Mouse (Mus musculus) ovary, adult 18-20 months (tissue): ENCODE data around the gene Slc22a15.

Experiments
- DNase-seq: peaks from one replicate; pipeline ENCODE4 v3.0.0; 2022; ENCODE audit warnings: low spot score, mixed read lengths

The Slc22a15 gene

DNA sequence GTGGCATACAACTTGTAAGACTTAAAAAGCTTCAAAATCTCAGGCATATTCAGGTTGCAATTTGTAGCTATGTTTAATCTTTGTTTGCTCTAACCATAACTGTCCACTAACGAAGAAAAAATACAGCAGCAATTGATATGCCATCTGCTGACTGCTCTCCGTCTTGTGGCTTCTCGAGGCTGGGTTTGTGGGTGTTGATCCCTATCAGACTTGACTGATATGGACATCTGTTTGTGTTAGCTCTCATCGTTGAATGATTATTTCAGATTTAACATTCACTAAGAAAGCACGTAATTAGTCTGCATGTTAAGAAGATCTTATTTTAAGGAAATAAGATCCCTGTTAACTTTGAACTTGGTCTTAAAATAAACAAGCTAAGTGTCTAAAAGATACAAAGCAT lies 7.7 kb downstream of the Slc22a15 start:
- DNase-seq: no peak

DNA sequence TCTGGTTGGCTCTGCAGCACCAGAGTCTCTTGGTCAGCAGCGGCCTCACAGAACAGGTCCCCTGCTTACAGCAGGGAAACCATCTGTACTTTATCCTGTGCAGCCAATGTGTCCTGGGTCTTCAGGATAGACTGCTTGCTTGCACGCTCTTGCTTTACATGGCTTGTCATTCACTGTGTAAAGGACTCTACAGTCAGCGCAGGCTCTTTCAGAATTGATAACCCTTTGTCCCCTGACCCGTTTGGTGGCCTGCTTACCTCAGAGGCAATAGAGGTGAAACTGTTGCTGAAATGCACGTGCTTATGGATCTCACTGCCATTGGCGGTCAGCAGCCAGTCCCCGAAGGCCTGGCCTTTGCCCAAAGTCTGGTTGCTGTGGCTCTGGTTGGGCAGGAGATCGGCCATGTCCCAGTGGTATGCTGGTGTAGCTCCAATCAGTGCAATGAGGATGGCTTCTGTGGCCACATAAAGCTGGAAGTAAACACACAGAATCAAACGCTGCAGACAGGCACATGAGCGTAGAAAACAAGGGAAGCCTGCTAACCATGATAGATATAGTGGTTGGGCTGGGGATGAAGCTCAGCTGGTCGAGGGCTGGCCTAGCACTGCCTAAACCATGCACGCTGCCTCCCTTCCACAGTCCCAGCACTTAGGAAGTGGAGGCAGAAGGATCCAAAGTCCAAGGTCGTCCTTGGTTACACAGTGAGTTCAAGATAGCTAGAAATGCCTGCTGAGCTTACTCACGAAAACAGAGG lies 9.0 kb downstream of the Slc22a15 start:
- DNase-seq: peak; percentile 22

DNA sequence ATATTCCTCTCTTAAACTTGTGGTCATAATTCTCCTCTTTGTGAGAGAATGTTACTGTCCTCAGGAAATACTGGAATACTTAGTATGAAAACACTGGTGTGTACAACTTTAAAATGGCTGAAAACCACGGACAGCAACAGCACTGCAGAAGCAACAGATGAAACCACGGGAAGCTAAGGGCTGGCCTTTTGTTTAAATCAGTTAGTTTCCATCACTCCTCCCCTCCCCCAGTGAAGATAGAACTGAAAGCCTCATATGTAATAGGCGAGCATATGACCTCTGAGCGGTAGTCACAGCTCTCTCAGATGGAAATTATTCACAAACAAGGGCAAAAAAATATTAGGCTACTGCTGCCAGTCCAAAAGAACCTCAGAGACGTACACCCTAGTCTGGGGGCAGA lies 10.0 kb downstream of the Slc22a15 start:
- DNase-seq: no peak

DNA sequence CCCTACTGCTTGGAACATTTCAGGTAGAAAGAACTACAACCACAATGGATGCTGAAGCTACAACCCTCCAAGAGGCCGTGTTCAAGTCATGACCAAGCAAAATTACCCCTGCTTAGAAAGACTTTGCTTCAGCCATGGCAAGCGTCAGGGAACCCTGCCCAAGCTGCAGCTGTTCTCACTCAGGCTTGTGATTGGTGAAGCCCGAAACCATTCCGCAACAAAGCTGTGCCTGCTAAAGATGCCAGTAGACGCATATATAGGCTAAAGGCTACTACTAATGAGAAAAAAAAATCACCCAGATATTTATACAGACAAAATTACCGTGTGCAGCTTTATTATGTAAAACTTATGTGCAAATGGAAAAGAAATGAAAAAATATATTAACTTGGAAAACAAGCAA lies 12.2 kb downstream of the Slc22a15 start:
- no peak for DNase-seq

DNA sequence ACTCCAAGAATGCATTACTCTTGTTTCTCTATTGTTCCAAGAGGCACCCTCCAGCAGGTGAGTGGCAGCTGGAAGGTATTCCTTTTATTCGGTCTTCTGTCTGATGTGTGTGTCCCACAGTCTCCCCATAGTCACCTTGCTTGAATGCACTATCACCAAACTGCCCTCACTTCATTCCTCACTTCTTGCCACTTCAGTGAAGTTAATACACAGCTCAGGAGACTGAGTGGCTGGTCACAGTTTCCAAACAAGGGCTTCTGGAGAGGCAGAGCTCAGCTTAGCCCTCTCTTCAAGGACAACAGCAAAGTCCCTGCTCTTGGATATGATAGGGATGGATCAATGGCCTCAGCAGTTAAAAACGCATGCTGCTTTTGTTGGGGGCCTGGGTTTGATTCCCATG lies 17.2 kb downstream of the Slc22a15 start:
- no peak for DNase-seq

DNA sequence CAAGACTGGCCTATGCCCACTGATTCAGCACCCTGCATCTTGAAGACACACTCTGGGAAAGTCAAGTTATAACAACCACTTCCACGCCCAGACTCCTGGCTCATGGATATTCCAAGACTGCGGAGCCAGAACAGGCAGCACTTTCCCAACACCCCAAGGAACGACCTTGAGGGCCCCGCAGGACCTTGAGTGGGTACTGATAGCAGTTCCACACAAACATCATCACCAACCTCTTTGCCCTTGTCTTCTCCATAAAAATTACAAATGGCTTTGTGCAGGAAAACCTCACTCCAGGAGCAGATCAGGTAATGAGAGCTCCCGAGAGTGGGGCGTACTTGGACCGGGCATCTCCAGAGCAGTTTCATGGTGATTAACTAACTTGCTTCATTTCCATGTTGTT lies 19.5 kb downstream of the Slc22a15 start:
- DNase-seq: peak; percentile 67

DNA sequence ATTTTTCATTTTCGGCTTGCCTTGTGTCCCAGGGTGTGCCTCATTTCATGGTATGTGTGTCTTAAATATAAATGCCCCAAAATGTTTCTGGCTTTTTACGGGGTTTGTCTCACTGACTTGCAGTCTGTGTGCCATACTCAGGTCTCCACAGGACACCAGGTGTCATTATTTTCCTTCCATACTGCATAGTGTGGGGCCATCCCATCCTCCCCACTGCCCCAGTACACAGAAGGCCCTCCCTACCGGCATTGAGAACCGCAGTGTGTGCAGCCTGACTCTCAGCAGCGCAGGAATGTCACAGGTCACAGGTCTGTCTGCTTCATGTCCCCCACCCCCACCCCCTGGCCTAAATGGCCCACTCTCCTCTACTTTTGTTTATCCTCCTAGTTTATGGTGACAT lies 21.2 kb downstream of the Slc22a15 start:
- DNase-seq: no peak

DNA sequence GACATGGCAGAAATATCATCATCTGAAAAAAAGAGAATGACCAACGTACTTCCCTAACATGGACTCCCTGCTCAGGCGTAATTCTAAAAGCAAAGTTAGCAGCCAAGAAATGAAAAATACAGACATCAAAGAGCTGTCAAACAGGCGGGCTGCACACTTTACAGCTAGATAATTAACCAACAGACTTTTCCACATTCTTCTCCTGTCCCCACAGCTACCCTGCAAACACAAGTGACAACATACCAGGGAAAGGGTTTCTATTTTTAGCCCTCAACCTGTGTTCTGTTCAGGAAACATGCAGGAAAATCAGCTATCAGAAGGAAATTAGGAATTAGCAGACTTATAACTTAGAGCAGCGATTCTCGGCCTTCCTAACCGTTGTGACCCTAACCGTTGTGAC lies 21.9 kb downstream of the Slc22a15 start:
- DNase-seq: no peak

DNA sequence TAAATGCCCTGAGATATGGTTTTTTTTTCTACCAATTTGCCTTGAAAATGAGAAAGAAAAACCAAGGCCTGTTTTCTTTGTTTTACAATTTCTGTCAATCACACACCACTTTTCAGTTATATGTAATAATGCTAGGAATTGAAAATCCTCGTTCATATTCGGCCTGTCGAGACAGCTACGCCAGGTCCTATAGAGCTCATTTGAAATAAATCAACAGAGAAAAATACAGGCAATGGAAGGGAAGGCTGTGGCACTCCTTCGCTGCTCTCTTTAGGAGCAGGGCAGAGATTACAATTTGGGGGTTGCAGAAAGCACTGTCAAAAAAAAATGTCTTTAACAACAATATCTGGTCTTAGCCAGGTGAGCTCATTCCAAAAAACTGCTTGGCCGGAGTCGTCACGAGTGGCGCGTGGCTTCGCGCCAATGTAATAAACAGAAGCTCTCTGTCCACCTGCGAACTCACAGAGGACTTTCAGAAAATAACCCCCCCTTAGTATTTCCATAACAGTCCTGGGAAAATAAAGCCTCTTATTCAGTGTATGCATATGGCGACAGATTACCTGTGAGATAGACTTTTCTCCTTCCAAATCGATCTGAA lies 26.8 kb downstream of the Slc22a15 start:
- DNase-seq: no peak

DNA sequence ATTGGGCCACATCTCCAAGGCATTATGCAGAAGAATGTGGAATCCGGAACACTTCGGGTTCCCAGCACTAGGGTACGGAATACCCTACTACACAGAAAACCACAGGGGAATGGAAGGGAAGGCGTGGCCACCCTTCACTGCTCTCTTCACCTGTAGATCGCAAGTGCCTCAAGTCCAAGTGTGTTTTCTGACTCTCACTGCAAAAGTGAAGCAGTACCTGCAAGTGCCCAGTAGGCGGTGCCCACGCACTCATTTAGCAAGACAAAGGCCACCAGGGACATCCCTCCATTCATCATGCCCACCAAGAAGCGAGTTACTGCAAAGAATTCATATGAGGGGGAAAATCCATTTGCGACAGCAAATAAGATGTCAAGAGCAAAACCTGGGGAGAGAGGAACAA lies 27.4 kb downstream of the Slc22a15 start:
- DNase-seq: peak; percentile 49

DNA sequence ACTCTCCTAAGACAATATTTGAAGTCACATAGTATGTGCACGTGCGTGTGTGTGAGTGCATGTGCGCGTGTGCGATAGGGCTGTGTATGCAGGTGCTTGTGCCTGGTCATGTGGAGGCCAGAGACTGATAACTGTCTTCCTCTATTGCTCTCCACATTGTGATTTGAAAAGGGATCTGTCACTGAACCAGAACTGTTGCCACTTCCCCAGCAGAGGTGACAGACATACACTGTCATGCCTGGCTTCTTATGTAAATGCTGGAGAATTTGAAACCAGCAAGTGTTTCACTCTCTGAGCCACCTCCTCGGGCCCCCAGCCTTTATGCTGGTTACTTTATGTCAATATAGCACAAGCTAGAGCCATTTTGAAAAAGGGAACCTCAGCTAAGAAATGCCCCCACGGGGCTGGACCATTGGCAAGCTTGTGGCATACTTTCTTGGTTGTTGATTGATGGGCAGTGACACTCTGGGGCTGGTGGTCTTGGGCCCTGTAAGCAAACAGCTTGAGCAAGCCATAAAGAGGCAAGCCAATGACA lies 28.8 kb downstream of the Slc22a15 start:
- DNase-seq: no peak

DNA sequence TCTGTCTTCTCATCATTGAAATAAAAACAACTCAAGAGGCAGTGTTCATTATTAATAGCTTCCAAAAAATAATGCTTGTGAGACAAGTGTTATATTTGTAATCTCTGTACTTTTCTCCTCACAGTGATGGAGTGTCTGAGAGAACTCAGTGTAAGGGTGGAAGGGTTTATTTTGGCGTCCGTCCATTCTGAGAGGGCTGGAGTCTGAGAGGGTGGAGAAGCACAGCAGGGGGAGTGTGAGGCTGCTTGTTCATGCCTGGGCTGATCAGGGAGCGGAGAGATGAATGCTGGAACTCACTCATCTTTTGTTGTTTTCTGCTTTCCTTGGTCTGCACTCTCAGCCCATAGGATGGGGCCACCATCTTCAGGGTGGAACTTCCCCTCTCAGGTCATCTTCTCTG lies 38.7 kb downstream of the Slc22a15 start:
- DNase-seq: no peak

DNA sequence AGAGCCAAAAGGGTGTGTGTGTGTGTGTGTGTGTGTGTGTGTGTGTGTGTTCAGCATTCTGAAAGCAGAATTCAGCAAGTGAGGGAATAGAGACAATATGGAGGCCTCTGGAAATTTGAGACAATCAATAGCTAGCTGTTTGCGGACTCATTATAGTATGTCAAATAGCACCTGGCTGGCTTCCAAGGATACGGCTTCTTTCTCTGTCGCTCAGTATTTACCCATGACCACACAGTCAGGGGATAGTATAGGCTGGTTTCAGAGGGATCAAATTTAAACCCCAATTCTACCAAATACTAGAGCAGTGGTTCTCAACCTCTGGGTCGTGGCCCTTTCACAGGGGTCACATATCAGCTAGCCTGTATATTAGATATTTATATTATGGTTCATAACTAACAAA lies 39.2 kb downstream of the Slc22a15 start:
- DNase-seq: no peak

DNA sequence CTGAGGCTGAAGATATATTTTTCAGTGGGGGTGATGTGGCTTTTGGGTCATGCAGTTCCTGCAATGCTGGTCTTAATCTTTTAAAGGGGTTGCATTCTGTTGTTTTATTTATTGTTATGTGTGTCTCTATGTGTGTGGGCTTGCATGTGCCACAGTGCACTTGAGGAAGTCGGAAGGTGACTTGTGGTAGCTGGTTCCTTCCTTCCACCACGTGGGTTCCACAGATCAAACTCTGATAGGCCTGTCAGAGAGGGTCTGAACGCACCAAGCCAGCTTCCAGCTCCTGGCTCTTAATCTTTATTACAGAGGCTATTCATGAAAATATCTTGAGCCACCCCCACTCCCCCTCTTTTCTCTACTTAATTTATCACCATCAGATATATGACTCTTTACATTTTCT lies 40.4 kb downstream of the Slc22a15 start:
- no peak for DNase-seq

DNA sequence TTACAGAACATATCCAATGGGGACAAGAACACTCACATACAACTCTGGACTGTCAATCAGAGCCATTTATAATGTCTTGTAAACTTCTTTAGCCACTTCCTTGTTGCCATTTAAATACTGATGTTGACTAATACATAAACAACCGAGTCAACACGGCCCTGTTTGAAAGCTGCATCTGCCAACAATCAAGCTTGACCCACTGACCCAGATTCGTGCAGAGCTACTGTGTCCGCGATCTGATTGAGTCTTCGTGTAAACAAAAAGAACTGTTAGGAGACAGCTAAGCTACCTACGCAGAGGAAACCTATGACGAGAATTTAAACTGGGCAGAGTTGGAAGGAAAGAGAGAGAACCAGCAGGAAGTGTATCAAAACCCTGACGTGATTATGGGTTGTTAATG lies 42.5 kb downstream of the Slc22a15 start:
- DNase-seq: no peak

DNA sequence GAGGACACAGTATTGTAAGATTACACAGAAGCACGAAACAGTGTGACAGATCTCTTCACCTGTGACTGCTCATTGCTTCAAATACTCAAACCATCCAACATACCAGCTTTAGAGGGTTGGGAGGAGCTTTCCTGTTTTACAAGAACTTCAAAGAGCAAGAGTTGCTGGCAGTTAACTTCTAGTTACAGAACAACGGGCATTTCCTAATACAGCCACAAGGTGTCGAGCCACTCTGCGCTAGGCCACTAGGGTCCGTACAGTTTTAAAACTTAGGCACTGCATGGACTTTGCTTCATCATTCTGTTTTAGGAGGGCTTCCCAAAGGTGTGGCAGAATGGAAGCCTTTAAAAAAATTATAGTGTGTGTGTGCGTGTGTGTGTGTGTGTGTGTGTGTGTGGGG lies 43.4 kb downstream of the Slc22a15 start:
- DNase-seq: no peak

DNA sequence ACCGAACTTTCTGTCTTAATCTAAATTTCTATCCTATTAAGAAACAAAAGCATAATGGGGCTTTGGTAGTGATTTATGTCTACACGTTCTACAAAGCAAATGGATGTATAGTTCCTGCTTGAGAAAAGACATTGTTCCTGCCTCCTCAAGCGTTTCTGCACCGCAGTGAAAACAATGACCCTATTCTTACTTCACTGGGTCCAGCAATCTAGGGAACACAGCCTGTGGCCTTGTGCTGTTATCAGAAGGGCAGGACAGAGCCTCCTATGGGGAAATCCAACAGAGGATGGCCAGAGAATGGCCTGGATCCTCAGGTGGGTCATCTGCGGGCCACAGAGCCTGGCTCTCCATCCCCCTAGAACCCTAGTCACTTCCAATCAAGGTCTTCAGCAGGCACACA lies 46.1 kb downstream of the Slc22a15 start:
- peak; percentile 11 for DNase-seq

DNA sequence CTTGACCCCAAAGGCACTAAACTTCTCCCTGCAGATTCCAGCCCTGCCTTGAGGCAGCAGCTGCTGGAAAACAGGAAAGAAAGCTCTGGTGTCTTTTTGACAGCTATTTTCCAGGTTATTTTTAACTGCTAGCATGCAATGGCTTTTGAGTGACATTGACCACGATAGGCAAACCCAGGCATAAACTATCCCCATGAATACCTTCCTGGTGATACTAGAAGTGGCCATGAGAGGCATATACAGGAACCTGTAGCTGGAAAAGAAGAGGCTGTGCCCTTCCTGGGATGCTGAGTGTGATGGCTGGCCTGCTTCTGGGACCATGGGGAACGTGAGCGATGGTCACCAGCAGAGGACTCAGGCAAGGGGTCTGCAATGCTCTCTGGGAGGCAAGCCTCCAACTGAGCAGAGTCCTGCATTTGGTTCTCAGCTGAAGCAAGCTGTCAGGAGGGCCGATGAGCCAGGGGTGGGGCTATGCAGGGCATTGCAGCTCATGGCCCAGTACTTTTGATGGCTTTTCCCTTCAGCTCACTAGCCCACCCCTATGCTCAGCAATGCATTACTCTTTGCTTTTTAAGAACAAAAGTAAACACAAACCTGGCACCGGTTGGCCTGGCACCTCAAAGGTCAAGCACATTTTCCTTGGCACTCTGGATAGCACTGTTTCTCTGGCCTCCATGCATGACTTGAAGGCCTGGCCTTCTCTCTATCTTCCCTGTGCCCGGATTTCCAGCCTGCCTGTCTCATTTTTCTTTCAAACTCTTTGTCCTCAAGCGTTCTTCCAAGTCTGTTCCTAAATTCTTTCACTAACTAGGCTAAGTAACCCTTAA lies 47.6 kb downstream of the Slc22a15 start:
- DNase-seq: no peak

DNA sequence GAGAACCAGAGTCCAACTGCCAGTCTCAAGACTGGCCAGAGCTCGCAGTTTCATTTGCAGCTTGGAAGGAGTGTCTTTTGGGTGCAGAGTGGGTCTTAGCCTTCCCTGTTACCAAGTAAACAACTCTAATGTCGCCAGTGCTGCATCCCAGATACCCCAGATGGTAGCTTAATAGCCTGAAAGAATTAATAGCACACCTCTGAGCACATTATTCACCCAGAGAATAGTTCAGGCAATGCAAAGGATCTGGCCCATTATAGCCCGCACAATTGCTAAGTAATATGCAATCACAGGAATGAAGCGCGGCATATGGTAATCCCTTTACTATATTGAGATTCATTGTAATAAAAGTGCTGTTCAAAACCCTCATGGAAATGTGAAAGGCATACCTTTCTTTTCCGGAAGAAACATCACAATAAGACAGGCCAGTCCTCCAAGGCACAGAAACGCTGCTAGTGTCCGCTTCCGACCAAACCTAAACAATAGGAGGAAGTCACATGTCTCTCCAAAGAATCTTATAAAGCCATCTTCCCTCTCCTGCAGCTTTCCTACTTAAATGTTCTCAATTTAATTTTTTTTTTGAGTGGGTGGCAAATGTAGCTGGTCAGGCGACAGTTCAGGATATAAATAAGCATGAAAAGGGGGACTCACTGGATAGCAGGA lies 48.9 kb downstream of the Slc22a15 start:
- DNase-seq: no peak

DNA sequence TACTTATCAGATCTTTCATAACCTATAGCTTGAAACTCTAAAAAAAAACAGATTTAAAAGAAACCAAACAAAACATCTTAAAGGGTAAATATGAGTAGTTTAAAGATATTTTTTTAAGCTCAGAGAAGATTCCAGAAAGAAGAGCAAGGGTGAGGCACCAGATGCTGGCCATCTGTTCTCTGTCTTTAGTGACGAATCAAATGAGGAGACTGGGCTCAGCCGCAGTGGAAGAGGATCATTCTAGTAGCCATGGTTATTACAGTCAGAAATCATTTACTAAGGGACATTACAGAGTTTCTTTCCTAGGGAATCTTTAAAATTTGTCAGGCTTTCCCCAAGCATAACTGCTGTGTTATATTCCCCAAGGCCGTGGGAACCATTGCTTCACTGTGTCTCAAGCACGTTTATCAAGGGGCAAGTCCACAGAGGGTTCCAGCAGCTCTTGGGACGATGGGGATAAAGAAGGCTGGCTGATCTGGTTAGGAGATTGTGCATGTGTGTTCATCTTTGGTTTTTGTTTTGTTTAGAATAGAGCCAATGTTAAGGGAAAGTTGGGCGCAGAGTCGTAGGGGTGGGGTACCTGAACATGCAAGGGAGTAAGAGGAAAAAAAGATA lies 51.1 kb downstream of the Slc22a15 start:
- no peak for DNase-seq

DNA sequence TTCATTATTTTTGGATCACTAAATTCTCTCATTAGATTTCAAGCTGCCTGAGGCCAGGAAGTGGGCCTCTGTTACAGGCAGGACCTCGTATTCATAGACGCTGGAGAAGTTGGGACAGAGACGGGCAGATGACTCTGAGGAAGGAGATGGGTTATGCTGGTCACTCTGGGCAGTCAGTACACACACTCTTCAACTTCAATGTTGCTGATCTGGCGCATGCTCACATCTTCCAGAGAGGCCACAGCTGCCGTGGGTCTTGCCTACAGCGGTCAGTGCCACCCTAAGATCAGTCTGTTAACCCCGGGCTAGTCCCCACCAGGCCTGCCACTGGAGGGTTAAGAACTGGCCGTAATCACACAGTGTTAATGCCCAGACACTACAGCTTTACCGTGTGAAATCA lies 52.3 kb downstream of the Slc22a15 start:
- no peak for DNase-seq

DNA sequence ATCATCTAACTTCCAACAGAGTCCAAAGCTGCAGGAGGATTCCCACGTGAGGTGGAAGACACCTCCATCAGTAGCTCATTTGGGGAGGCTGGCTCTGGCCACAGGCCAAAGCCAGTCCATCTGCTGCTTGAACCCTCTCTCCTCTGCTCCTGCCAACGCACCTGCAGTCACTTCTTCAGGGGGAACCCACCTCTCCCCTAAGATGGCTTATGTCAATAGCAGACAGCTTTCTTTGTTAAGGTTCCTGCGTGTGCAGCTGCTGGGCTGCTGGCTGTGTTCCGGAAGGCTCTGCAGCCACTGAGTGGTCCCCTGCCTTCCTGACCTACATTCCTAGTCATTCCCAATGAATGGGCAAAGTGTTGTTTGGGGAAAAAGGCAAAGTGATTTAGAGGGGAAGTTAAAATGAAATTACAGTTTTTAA lies 57.2 kb downstream of the Slc22a15 start:
- no peak for DNase-seq
